Mouse (Mus musculus): ENCODE results near the gene Gm20388. TPM values are rescaled to one million over a fixed set of nuclear protein-coding genes. Genes with fewer than 3 reads are reported as not detected.

The Gm20388 gene
- total RNA-seq, 2 experiments from 2014 or later, result 4.4 to 7.8 TPM

- no peak for DNase-seq (ENCODE audit: low spot score in 2 of 2)
Observed at GRCm38 (mm10) chr8:119914161-119914560, 3.5 kb downstream of the Gm20388 start.

- DNase-seq (ENCODE audit: low spot score in 2 of 2), result no peak
Observed at GRCm38 (mm10) chr8:119915298-119915697, 4.7 kb downstream of the Gm20388 start.

GRCm38 (mm10) chr8:119916237-119916892, 5.7 kb downstream of the Gm20388 start:
- DNase-seq (ENCODE audit: low spot score in 2 of 2), result no peak

GRCm38 (mm10) chr8:119917415-119917814, 6.8 kb downstream of the Gm20388 start:
- no peak for DNase-seq (ENCODE audit: low spot score in 2 of 2)

GRCm38 (mm10) chr8:119918155-119918567, 7.5 kb downstream of the Gm20388 start:
- DNase-seq (ENCODE audit: low spot score in 2 of 2), result no peak

GRCm38 (mm10) chr8:119923259-119923658, 12.6 kb downstream of the Gm20388 start:
- no peak for DNase-seq (ENCODE audit: low spot score in 2 of 2)

GRCm38 (mm10) chr8:119925428-119925827, 14.8 kb downstream of the Gm20388 start:
- DNase-seq (ENCODE audit: low spot score in 2 of 2), result no peak

- no peak for DNase-seq (ENCODE audit: low spot score in 2 of 2)
Observed at GRCm38 (mm10) chr8:119926474-119926873, 15.8 kb downstream of the Gm20388 start.

GRCm38 (mm10) chr8:119927422-119928092, 16.9 kb downstream of the Gm20388 start:
- DNase-seq (ENCODE audit: low spot score in 2 of 2), result peak in 1 of 2 experiments; percentile 37

GRCm38 (mm10) chr8:119931317-119931716, 20.7 kb downstream of the Gm20388 start:
- DNase-seq (ENCODE audit: low spot score in 2 of 2), result no peak

- DNase-seq (ENCODE audit: low spot score in 2 of 2), result no peak
Observed at GRCm38 (mm10) chr8:119933681-119934080, 23.0 kb downstream of the Gm20388 start.

GRCm38 (mm10) chr8:119935541-119935940, 24.9 kb downstream of the Gm20388 start:
- no peak for DNase-seq (ENCODE audit: low spot score in 2 of 2)

- DNase-seq (ENCODE audit: low spot score in 2 of 2), result no peak
Observed at GRCm38 (mm10) chr8:119938481-119938880, 27.8 kb downstream of the Gm20388 start.

GRCm38 (mm10) chr8:119939336-119939735, 28.7 kb downstream of the Gm20388 start:
- DNase-seq (ENCODE audit: low spot score in 2 of 2), result no peak

GRCm38 (mm10) chr8:119941471-119941870, 30.8 kb downstream of the Gm20388 start:
- DNase-seq (ENCODE audit: low spot score in 2 of 2), result no peak

GRCm38 (mm10) chr8:119943616-119944015, 33.0 kb downstream of the Gm20388 start:
- no peak for DNase-seq (ENCODE audit: low spot score in 2 of 2)

GRCm38 (mm10) chr8:119944096-119944811, 33.6 kb downstream of the Gm20388 start:
- peak; percentile 74 to 81 for DNase-seq (ENCODE audit: low spot score in 2 of 2)

- DNase-seq (ENCODE audit: low spot score in 2 of 2), result no peak
Observed at GRCm38 (mm10) chr8:119946326-119946865, 35.8 kb downstream of the Gm20388 start.

GRCm38 (mm10) chr8:119947653-119948052, 37.0 kb downstream of the Gm20388 start:
- no peak for DNase-seq (ENCODE audit: low spot score in 2 of 2)

- DNase-seq (ENCODE audit: low spot score in 2 of 2), result peak; percentile 49 to 57
Observed at GRCm38 (mm10) chr8:119948340-119948739, 37.7 kb downstream of the Gm20388 start.

GRCm38 (mm10) chr8:119952282-119952681, 41.6 kb downstream of the Gm20388 start:
- DNase-seq (ENCODE audit: low spot score in 2 of 2), result no peak

GRCm38 (mm10) chr8:119952747-119953146, 42.1 kb downstream of the Gm20388 start:
- DNase-seq (ENCODE audit: low spot score in 2 of 2), result peak; percentile 32 to 66
